Mouse (Mus musculus) testis, adult 2 months (tissue): ENCODE results near the gene Elp5. TPM values are rescaled to one million over a fixed set of nuclear protein-coding genes. Genes with fewer than 3 reads are reported as not detected.

Experiments used
- H3K27ac ChIP-seq: fragments of 200-500 bp; 2 replicates; pipeline ENCODE4 v1.5.1; 2012; ENCODE audit warnings: low read depth, low read length; ENCODE audit not compliant: control insufficient read depth, insufficient read depth
- H3K27me3 ChIP-seq: fragments of 200-500 bp; 2 replicates; pipeline ENCODE4 v1.6.1; 2012; ENCODE audit warnings: mild to moderate bottlenecking, low read length, moderate library complexity; ENCODE audit not compliant: control insufficient read depth, insufficient read depth
- H3K36me3 ChIP-seq: fragments of 200-500 bp; 2 replicates; pipeline ENCODE4 v1.6.1; 2012; ENCODE audit warnings: mild to moderate bottlenecking, low read length; ENCODE audit not compliant: control insufficient read depth, insufficient read depth
- H3K4me1 ChIP-seq: fragments of 200-500 bp; 2 replicates; pipeline ENCODE4 v1.6.1; 2012; ENCODE audit warnings: low read length; ENCODE audit not compliant: control insufficient read depth, insufficient read depth
- H3K4me3 ChIP-seq: fragments of 200-500 bp; 2 replicates; pipeline ENCODE4 v1.5.1; 2012; ENCODE audit warnings: low read depth, mild to moderate bottlenecking, low read length, moderate library complexity, mixed read lengths; ENCODE audit not compliant: control insufficient read depth
- CTCF ChIP-seq: fragments of 200-500 bp; IDR thresholded peaks from 2 replicates; pipeline ENCODE4 v1.5.1; 2012; ENCODE audit warnings: low read depth, mild to moderate bottlenecking, inconsistent platforms, low read length, moderate library complexity; ENCODE audit not compliant: control insufficient read depth, insufficient read depth, insufficient replicate concordance
- POLR2A ChIP-seq: fragments of 200-500 bp; IDR thresholded peaks from 2 replicates; pipeline ENCODE4 v1.6.1; 2012; ENCODE audit warnings: low read depth, mild to moderate bottlenecking, inconsistent platforms, low read length, moderate library complexity; ENCODE audit not compliant: control insufficient read depth
- polyA plus RNA-seq: library from polyadenylated mRNA; depleted of rRNA; stranded (reverse); fragments of >200 nt; gene quantifications from 2 replicates; pipeline ENCODE4 v1.2.3, GENCODE M21; 2012

Elp5 gene
- polyA plus RNA-seq, 1 experiment: 226 TPM

DNA sequence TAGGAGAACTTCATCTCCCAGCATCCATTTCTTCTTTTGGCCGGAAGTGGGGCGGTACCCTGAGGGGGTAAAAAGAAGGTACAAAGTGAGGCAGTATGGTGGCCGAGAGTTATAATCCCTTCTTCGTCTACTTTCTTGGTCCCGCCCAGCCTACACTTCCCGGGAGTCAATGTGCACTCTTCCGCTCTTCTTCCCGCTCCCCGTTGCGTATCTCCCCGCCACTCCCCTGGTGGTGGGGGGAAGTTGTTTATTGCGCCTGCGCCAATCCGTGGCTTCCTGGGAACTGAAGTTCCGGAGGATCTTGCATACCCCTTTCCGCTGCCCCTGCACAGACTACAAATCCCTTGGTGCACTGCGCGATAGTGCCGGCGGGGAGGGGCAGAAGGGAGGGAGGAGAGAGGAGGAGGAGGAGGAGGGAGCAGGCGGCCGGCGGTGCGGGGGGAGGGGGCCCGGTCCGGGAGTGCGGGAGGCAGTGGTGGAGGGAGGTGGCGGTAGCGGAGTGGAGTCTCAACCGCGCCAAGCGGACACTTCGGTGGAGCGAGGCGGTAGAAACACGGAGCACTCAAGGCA lies 13.2 kb upstream of the Elp5 start, which contains the start of gene Phf23:
Gene Phf23, plus strand, starts transcription at position 387 of the 570 bp plus-strand sequence.
- no peaks in the 10 kb centered on the region for H3K27me3 ChIP-seq
- peak; percentile 28; the same call in 1 of the 2 replicates for TF ChIP-seq CTCF
- TF ChIP-seq POLR2A: peak; percentile 78
- H3K27ac ChIP-seq: peak within 1 kb of the TSS; percentile 97
- H3K4me1 ChIP-seq: peaks cover 25% of the 10 kb centered on the region
- H3K4me3 ChIP-seq: peak within 1 kb of the TSS; percentile 98
- H3K36me3 ChIP-seq: peaks cover 5% of the 10 kb centered on the region

DNA sequence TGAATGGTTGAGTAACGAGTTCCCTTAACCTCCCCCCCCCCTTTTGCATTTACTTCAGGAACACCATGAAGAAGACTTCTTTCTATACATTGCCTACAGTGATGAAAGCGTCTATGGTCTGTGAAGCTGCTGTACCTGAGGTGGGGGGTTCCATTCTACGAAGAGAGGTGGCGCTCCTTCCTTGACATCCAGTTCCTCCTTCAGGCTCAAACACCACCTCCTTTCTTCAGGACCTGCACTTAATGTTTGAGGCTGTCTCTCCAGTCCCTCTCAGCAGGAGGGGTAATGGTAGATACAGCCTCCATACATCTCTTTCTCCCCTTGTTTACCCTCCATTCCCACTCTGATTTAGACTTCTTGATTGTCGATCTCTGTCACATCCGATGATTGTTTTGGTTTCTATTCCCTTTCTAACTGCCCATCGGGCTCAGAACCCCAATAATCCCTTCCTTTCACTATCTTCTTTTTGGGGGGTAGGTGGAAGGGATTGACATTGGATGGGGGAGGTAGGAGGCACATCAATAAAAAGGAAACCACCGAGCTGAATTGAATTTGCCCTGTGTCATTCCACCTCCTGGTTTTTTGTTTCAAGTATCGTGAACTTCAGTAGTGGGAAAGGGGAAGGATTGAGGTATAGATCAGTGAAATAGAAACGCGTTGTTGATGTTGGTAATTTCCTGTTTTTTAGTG lies 12.2 kb upstream of the Elp5 start:
- TF ChIP-seq POLR2A (no peak), CTCF (no peak)
- Histone ChIP-seq H3K4me3 (peak overlapping the region; percentile 3; the same call in 1 of the 2 replicates), H3K36me3 (peaks cover 5% of the 10 kb centered on the region), H3K4me1 (peaks cover 22% of the 10 kb centered on the region), H3K27me3 (no peaks in the 10 kb centered on the region), H3K27ac (no peak overlapping the region)

- Histone ChIP-seq H3K27me3 (no peaks in the 10 kb centered on the region), H3K4me1 (peaks cover 8% of the 10 kb centered on the region), H3K4me3 (peak overlapping the region; percentile 84; the same call in 1 of the 2 replicates), H3K36me3 (peaks cover 4% of the 10 kb centered on the region), H3K27ac (no peak overlapping the region)
- no peak for TF ChIP-seq POLR2A
- TF ChIP-seq CTCF: no peak
Measured at GRCm38 (mm10) chr11:69992932-69993331, 10.6 kb upstream of the Elp5 start.

GRCm38 (mm10) chr11:69992396-69992795 lies 10.1 kb upstream of the Elp5 start:
- Histone ChIP-seq H3K4me3 (peak overlapping the region; percentile 84), H3K27ac (peak overlapping the region; percentile 45), H3K36me3 (peaks cover 4% of the 10 kb centered on the region), H3K27me3 (no peaks in the 10 kb centered on the region), H3K4me1 (peaks cover 7% of the 10 kb centered on the region)
- TF ChIP-seq CTCF (no peak), POLR2A (no peak)

- H3K36me3 ChIP-seq: peaks cover 4% of the 10 kb centered on the region
- TF ChIP-seq POLR2A: no peak
- no peak for TF ChIP-seq CTCF
- peak overlapping the region; percentile 93 for H3K4me3 ChIP-seq
- no peaks in the 10 kb centered on the region for H3K27me3 ChIP-seq
- peak overlapping the region; percentile 96 for H3K27ac ChIP-seq
- peaks cover 6% of the 10 kb centered on the region for H3K4me1 ChIP-seq
Measured at GRCm38 (mm10) chr11:69991711-69992110, 9.4 kb upstream of the Elp5 start.

DNA sequence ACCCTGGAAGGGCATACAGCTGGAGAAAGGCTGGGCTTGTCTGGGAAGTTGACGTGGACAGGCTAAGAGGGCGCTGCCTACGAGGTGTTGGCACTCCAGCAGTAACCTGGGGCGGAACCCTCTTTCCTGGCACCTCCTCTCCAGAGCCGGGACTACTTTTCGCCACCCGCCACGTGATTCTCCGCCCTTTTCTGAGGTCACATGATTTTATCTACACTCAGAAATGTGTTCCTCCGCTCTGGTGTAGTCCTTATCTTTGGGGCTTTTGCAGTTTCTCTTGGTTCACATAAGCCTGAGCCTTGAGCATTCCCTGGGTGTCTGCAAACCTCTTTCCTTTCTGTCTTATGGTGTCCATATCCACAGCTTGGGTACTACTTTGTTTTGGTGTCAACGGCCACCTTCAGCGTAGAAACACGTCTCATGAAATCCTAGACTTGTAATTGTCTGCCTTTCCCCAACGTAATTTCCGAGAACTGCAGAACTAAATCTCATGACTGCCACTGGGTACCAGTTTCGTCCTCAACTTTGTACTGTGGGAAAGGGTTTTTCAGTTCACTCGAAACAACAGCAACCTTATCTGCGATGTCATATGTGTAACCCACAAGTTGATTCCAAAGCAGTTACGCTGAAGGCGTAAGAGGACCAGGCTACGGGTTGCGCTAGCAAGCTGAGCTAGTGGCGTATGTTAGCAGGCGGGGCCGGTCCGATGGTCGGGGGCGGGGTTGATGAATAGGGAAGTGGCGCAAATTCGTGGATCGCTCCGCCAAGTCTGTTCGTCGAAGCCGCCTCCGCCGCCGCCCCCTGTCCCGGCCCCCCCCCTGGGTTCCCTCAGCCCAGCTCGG lies 8.8 kb upstream of the Elp5 start, which contains the start of gene Gabarap:
Gene Gabarap, plus strand, starts transcription at position 294 of the 842 bp plus-strand sequence.
- TF ChIP-seq POLR2A (peak; percentile 85), CTCF (no peak)
- Histone ChIP-seq H3K27me3 (no peaks in the 10 kb centered on the region), H3K4me1 (peaks cover 6% of the 10 kb centered on the region), H3K36me3 (peaks cover 4% of the 10 kb centered on the region), H3K4me3 (peak within 1 kb of the TSS; percentile 93), H3K27ac (peak within 1 kb of the TSS; percentile 100)
